Mouse (Mus musculus): Measurements from ENCODE around the gene Gm20219. TPM values are rescaled to one million over a fixed set of nuclear protein-coding genes. Genes with fewer than 3 reads are reported as not detected.

Gm20219 gene
- polyA plus RNA-seq, 1 experiment, result 3.2 TPM

DNA sequence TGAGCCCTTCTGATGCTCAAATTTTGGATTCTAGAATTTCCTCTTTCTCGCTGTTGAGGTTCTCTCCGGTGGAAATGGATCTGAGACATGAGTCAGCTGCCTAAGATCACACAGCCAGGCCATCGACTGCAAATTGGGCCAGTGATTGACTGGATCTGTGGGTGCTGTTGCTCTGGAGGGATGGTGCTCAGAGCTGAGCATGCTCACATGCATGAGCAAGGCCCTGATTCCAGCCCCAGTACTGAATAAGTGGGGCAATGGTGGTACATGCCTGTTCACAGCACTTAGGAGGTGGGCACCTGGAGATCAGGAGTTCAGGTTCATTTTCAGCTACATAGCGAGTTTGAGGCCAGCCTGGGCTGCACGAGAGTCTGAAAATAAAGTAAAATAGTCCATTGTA, 7.6 kb downstream of the Gm20219 start:
- no peak for TF ChIP-seq POLR2A (IDR thresholded peaks at IDR 0.05; ENCODE audit: extremely low read depth, insufficient read depth, low read length)
- TF ChIP-seq CTCF (IDR thresholded peaks at IDR 0.05; ENCODE audit: extremely low read depth, insufficient read depth, low read length), result no peak
- H3K27ac ChIP-seq (ENCODE audit: insufficient read depth, low read length), result no peak overlapping the region
- H3K4me3 ChIP-seq (ENCODE audit: insufficient read depth, low read length), result no peak overlapping the region
- peaks cover 2% of the 10 kb centered on the region for H3K4me1 ChIP-seq (ENCODE audit: control insufficient read depth, insufficient read depth, low read length)

DNA sequence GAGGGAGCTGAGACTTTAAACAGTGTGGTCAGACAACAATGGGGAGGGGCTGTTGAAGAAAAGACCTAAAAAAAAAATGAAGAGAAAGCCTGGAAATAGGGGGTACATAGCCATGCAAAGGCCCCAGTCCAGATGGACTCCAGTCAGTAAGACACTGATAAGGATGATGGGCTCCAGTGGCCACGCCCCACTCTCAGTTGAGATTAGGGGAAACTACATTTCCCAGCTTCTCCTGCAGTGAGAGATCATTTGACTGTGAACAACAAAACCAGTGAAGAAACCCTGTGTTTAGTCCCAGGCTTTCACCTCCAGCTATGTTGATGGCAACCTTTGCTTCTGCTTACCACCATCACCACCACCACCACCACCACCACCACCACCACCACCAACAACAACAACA, 8.2 kb downstream of the Gm20219 start:
- no peaks in the 10 kb centered on the region for H3K4me1 ChIP-seq (ENCODE audit: control insufficient read depth, insufficient read depth, low read length)
- H3K27ac ChIP-seq (ENCODE audit: insufficient read depth, low read length), result no peak overlapping the region
- H3K4me3 ChIP-seq (ENCODE audit: insufficient read depth, low read length), result no peak overlapping the region
- TF ChIP-seq POLR2A (IDR thresholded peaks at IDR 0.05; ENCODE audit: extremely low read depth, insufficient read depth, low read length), result no peak
- TF ChIP-seq CTCF (IDR thresholded peaks at IDR 0.05; ENCODE audit: extremely low read depth, insufficient read depth, low read length), result no peak

DNA sequence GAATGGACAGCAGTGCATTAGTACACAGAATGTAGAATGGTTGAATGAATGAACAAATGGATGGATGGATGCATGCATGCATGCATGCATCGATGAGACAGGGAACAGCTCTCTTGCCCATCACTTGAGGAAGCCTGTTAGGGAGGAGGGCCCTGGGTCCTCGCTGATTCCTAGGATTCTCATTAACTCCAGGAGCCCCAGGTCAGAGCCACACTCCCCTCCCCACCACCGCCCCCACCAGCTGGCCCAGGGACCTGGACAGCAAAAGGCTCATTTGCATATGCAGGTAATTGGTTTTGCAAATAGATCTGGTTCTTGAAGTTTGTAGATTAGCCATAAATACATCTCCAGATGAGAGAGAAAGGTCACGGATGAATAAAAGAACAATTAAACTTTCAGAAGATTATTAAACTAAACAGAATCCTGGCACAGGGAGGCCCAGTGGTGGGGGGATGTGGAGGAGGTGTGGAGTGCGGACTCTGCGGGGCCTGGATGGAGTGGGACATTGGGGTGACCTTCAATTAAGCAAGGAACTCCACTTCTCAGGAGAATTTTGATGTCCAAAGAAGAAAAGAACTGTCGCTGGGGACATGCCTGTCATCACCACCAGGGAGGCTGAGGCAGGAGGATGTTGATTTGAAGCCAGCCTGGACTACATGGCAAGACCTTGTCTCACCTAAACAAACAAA, 9.3 kb downstream of the Gm20219 start:
- TF ChIP-seq POLR2A (IDR thresholded peaks at IDR 0.05; ENCODE audit: extremely low read depth, insufficient read depth, low read length) (no peak), CTCF (IDR thresholded peaks at IDR 0.05; ENCODE audit: extremely low read depth, insufficient read depth, low read length) (no peak)
- Histone ChIP-seq H3K4me1 (ENCODE audit: control insufficient read depth, insufficient read depth, low read length) (no peaks in the 10 kb centered on the region), H3K27ac (ENCODE audit: insufficient read depth, low read length) (no peak overlapping the region), H3K4me3 (ENCODE audit: insufficient read depth, low read length) (no peak overlapping the region)

DNA sequence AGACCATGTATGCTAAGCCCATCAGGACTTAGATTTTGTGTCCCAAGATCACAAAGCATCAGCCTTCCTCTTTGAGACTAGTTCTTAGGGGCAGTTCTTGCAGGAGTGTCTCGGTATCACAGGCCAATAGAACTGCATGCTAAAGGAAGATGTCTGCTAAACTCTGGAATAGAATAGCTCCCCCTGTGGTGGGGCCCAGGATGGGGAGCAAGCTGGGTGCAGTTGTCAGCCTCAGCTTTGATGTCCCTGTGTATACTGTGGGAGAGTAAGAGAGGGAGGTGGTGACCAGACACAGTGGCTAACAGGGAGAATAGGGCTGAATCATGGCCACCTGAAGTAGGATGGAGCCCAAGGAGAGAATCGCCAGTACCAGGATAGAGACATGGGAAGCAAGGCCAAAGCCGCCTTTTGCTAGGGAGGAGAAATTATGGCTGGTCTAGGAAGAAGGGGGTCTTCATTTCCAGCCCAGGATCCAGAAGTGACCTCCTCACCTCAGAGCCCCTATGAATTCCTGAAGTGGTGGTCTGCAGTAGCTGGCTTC, 10.4 kb downstream of the Gm20219 start:
- no peaks in the 10 kb centered on the region for H3K4me1 ChIP-seq (ENCODE audit: control insufficient read depth, insufficient read depth, low read length)

DNA sequence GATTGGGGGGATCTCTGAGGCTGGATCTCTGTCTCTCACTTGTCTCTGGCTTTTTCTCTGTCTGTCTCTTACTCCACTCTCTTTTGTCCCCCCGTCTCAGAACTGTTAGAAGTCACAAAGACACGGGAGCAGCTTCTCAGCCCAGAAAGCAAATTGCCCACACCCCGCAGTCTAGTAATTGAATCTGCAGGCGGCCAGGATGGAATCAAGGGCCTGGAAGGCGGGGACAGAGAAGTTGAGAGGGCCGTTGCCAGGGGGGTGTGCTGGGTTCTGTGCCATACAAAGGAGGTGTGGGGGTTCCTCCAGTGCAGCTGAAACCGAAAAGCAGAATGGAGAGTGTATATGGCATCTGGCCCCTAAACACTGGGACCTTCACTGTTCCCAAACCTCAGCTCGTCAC, 11.5 kb downstream of the Gm20219 start:
- no peak for TF ChIP-seq CTCF (IDR thresholded peaks at IDR 0.05; ENCODE audit: extremely low read depth, insufficient read depth, low read length)
- Histone ChIP-seq H3K4me1 (ENCODE audit: control insufficient read depth, insufficient read depth, low read length) (no peaks in the 10 kb centered on the region), H3K4me3 (ENCODE audit: insufficient read depth, low read length) (no peak overlapping the region), H3K27ac (ENCODE audit: insufficient read depth, low read length) (no peak overlapping the region)

More for the DNA sequence above, 10.4 kb downstream of the Gm20219 start:
- TF ChIP-seq CTCF (IDR thresholded peaks at IDR 0.05; ENCODE audit: extremely low read depth, insufficient read depth, low read length), result no peak
- TF ChIP-seq POLR2A (IDR thresholded peaks at IDR 0.05; ENCODE audit: extremely low read depth, insufficient read depth, low read length), result no peak
- Histone ChIP-seq H3K4me3 (ENCODE audit: insufficient read depth, low read length) (no peak overlapping the region), H3K27ac (ENCODE audit: insufficient read depth, low read length) (no peak overlapping the region)

DNA sequence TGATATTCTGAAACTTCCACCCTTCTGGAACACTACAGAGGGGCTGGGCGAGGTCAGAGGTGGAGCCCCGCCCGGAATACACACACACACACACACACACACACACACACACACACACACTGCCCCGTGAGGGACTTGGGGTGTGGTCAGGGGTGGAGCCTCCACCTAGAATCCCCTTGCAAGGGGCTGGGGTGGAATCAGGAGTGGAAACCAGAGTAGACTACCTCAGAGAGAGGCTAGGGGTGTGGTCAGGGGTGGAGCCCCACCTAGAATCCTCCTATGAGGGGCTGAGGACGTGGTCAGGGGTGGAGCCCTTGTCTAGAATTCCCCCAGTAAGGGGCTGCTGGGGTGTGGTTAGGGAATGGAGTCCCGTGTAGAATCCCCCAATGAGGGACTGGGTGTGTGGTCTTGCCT, 13.6 kb downstream of the Gm20219 start:
- TF ChIP-seq CTCF (IDR thresholded peaks at IDR 0.05; ENCODE audit: extremely low read depth, insufficient read depth, low read length), result no peak
- no peak for TF ChIP-seq POLR2A (IDR thresholded peaks at IDR 0.05; ENCODE audit: extremely low read depth, insufficient read depth, low read length)
- Histone ChIP-seq H3K27ac (ENCODE audit: insufficient read depth, low read length) (no peak overlapping the region), H3K4me3 (ENCODE audit: insufficient read depth, low read length) (no peak overlapping the region), H3K4me1 (ENCODE audit: control insufficient read depth, insufficient read depth, low read length) (peaks cover 1% of the 10 kb centered on the region; the same call in 1 of the 2 replicates)

DNA sequence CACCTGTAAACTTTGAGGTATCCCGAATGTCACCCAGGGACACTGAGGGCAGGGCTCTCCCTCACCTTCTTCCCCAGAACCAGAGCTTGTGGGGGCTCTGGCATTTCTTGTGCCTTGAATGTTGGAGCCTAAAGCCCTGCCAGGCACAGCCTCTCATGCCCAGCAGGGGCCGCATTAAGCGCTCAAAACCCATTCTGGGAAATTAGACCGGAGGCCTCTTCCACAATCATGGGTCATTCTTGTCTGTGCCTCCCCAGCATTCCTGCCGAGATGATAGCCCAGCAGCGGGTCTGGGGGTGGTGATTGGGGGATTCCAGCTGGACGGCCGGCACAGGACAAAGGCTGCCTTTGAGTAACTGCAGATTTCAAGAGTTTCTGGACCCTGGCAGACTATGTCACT, 16.3 kb downstream of the Gm20219 start:
- Histone ChIP-seq H3K4me1 (ENCODE audit: control insufficient read depth, insufficient read depth, low read length) (peaks cover 1% of the 10 kb centered on the region; the same call in 1 of the 2 replicates), H3K27ac (ENCODE audit: insufficient read depth, low read length) (no peak overlapping the region)

DNA sequence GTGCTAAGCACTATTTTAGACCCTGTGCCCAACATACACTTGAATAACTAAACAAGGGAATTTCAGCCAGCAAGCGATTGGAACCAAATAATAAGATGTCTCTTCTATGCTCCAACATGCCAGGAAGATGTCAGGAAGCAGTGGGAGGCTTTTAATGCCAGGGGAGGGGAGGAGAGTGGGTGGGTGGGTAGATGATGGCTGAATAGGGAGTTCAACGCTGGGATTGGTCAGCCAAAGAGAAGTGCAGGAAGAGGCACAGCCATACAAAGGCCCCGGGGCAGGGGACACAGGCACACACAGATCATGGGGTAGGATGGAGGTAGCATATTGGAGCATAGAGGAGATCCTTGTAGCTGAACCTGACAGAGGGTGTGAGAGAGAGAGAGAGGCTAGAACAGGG, 17.3 kb downstream of the Gm20219 start:
- Histone ChIP-seq H3K4me1 (ENCODE audit: control insufficient read depth, insufficient read depth, low read length) (peaks cover 1% of the 10 kb centered on the region; the same call in 1 of the 2 replicates), H3K4me3 (ENCODE audit: insufficient read depth, low read length) (no peak overlapping the region), H3K27ac (ENCODE audit: insufficient read depth, low read length) (no peak overlapping the region)
- no peak for TF ChIP-seq POLR2A (IDR thresholded peaks at IDR 0.05; ENCODE audit: extremely low read depth, insufficient read depth, low read length)
- TF ChIP-seq CTCF (IDR thresholded peaks at IDR 0.05; ENCODE audit: extremely low read depth, insufficient read depth, low read length), result no peak

More for the DNA sequence above, 16.3 kb downstream of the Gm20219 start:
- H3K4me3 ChIP-seq (ENCODE audit: insufficient read depth, low read length), result no peak overlapping the region
- TF ChIP-seq POLR2A (IDR thresholded peaks at IDR 0.05; ENCODE audit: extremely low read depth, insufficient read depth, low read length) (no peak), CTCF (IDR thresholded peaks at IDR 0.05; ENCODE audit: extremely low read depth, insufficient read depth, low read length) (0 out of 2 replicates have a peak, but pooled peaks have one; percentile 19)

DNA sequence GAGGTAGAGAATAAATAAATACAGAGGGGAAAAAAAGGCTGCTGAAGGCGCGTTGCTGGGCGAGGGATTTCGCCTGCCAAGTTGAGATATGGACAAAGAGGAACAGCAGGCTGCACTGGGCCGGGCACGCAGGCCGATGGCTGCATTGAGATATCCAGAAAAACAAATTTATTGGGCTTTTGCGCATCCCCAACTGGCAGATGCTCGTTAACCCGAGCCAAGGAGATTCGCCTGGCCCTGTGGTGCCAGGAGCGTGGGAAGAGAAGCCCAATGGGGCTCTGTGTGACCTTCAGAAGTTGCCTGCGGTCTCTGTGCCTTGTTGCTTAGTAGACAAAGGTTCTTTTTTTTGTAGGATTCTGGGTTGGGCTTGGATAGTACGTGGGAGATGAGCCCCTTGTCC, 18.0 kb downstream of the Gm20219 start:
- Histone ChIP-seq H3K4me3 (ENCODE audit: insufficient read depth, low read length) (no peak overlapping the region), H3K4me1 (ENCODE audit: control insufficient read depth, insufficient read depth, low read length) (peaks cover 1% of the 10 kb centered on the region; the same call in 1 of the 2 replicates), H3K27ac (ENCODE audit: insufficient read depth, low read length) (no peak overlapping the region)
- TF ChIP-seq POLR2A (IDR thresholded peaks at IDR 0.05; ENCODE audit: extremely low read depth, insufficient read depth, low read length), result no peak
- TF ChIP-seq CTCF (IDR thresholded peaks at IDR 0.05; ENCODE audit: extremely low read depth, insufficient read depth, low read length), result no peak

DNA sequence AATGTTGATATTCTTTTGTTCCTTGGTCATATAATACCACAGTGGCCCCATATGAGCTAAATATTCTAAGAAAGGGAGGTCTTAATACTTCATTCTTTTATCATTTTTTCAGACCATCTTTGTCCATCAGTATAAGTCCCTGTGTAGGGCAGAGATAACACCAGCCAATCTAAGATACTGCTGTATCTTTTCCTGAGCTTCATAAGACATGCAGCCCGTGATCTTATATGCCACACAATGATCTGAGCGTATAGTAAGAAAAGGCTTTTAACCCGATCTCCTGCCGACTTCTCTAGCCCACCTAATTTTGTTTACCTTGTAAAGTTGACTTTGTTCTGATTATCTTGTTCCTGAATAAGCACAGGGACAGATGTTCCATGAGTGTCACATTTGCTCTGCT, 29.2 kb downstream of the Gm20219 start:
- Histone ChIP-seq H3K4me1 (ENCODE audit: control insufficient read depth, insufficient read depth, low read length) (no peaks in the 10 kb centered on the region), H3K27ac (ENCODE audit: insufficient read depth, low read length) (no peak overlapping the region), H3K4me3 (ENCODE audit: insufficient read depth, low read length) (no peak overlapping the region)
- TF ChIP-seq POLR2A (IDR thresholded peaks at IDR 0.05; ENCODE audit: extremely low read depth, insufficient read depth, low read length) (no peak), CTCF (IDR thresholded peaks at IDR 0.05; ENCODE audit: extremely low read depth, insufficient read depth, low read length) (no peak)
